Mouse (Mus musculus) brain, adult 2 months (tissue): ENCODE results near the gene Zdhhc5.
"Not testable (repeated sequence)": the region's sequence is repeated elsewhere in the genome, so short reads cannot be mapped to it uniquely, and the experiment has no call there.

Experiments used
- DNase-seq: peaks from one replicate; pipeline ENCODE4 v3.0.0; 2011; ENCODE audit warnings: low read depth, low spot score

Gene Zdhhc5

GRCm38 (mm10) chr2:84734919-84735318, 19.9 kb upstream of the Zdhhc5 start:
- DNase-seq, result no peak

- peak; percentile 65 for DNase-seq
Measured at GRCm38 (mm10) chr2:84734351-84734864, 19.4 kb upstream of the Zdhhc5 start.

GRCm38 (mm10) chr2:84733579-84734300, 18.8 kb upstream of the Zdhhc5 start, which contains the start of gene Ypel4:
Gene Ypel4, plus strand, starts transcription at chr2:84734058.
- DNase-seq, result peak; percentile 96

GRCm38 (mm10) chr2:84732394-84732793, 17.4 kb upstream of the Zdhhc5 start:
- DNase-seq, result no peak

GRCm38 (mm10) chr2:84731206-84731605, 16.2 kb upstream of the Zdhhc5 start:
- no peak for DNase-seq

- DNase-seq, result not testable (repeated sequence)
Measured at GRCm38 (mm10) chr2:84728191-84728590, 13.2 kb upstream of the Zdhhc5 start.

- peak; percentile 98 for DNase-seq
Measured at GRCm38 (mm10) chr2:84727172-84727858, 12.3 kb upstream of the Zdhhc5 start, which contains the start of gene Clp1. Gene Clp1, minus strand, starts transcription at chr2:84727350.

- DNase-seq, result no peak
Measured at GRCm38 (mm10) chr2:84726716-84727115, 11.7 kb upstream of the Zdhhc5 start.

GRCm38 (mm10) chr2:84725770-84726169, 10.8 kb upstream of the Zdhhc5 start:
- no peak for DNase-seq

GRCm38 (mm10) chr2:84723856-84724255, 8.9 kb upstream of the Zdhhc5 start:
- no peak for DNase-seq

GRCm38 (mm10) chr2:84721182-84721581, 6.2 kb upstream of the Zdhhc5 start:
- no peak for DNase-seq

- DNase-seq, result no peak
Measured at GRCm38 (mm10) chr2:84720718-84721117, 5.7 kb upstream of the Zdhhc5 start.

- no peak for DNase-seq
Measured at GRCm38 (mm10) chr2:84717357-84717756, 2.4 kb upstream of the Zdhhc5 start.

GRCm38 (mm10) chr2:84716423-84717355, 1.7 kb upstream of the Zdhhc5 start:
- no peak for DNase-seq

- peak; percentile 100 for DNase-seq
Measured at GRCm38 (mm10) chr2:84715562-84716361, 782 bp upstream of the Zdhhc5 start.

GRCm38 (mm10) chr2:84714422-84714810, 564 bp downstream of the Zdhhc5 start:
- no peak for DNase-seq

- no peak for DNase-seq
Measured at GRCm38 (mm10) chr2:84711898-84712297, 3.1 kb downstream of the Zdhhc5 start.

- DNase-seq, result peak; percentile 16
Measured at GRCm38 (mm10) chr2:84707523-84707922, 7.5 kb downstream of the Zdhhc5 start.

GRCm38 (mm10) chr2:84705295-84705694, 9.7 kb downstream of the Zdhhc5 start:
- DNase-seq, result no peak

- DNase-seq, result no peak
Measured at GRCm38 (mm10) chr2:84704329-84704728, 10.7 kb downstream of the Zdhhc5 start.

GRCm38 (mm10) chr2:84703497-84703896, 11.5 kb downstream of the Zdhhc5 start:
- DNase-seq, result no peak
